Mouse (Mus musculus) fat pad, adult 2 months (tissue): ENCODE data around the gene Nrxn3.

ENCODE experiments used
- DNase-seq: peaks from one replicate; pipeline ENCODE4 v3.0.0-alpha.2; 2011; ENCODE audit warnings: low read depth, low spot score; ENCODE audit errors: extremely low read depth

Nrxn3 gene

DNA sequence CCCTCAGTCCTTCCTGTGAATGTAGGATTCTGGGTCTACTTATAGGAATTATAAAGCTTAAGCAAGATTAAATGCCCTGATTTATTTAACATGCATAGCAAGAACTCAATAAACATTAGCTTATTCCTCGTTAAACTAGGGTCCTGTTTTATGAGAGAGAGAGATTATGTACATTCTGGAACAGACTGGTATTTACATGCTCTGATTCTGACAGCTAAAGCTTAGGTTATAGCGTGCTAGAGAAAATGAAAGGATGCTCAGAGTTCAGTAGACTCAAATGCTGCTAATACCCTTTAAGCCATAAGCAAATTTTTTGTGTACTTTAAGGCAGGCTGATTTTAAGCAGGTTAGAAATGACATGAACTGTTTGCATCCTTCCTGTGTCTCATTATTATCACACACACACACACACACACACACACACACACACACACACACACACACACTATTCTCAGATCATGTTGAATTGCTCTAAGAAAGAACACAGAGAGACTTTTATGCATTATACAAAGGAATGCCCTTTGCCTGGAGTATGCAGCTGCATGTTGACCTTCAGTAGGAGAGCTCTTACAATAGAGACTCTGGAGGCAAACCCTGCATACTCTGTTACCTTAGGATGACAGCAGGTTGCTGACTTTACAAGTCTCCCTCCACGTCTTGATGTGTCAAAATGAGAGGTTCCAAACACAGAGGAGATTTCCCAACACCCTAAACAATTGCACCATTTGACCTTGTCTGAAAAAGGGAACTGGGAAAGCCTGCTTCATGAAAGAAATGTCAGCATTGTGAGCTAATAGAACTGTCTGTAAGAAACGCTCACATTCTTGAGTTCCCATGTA, 568.3 kb downstream of the Nrxn3 start:
- DNase-seq, result no peak

DNA sequence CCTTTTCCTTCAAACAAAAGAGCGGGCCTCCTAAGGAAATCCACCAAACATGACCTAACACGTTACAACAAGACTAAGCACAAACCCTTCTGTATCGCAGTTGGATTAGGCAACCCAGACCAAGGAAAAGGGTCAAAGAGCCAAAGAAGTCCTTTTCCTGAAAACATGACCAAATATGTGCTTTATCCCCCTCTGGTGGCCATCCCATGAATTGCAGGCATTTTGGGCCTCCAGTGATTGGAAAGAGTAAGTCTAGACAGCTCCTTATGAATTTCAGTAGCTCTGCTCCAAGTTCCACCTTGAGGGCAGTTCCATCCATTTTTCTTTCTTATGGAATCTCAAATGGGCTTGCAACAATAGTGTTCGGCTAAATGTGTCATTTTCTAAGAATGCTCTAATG, 579.3 kb downstream of the Nrxn3 start:
- DNase-seq, result no peak

DNA sequence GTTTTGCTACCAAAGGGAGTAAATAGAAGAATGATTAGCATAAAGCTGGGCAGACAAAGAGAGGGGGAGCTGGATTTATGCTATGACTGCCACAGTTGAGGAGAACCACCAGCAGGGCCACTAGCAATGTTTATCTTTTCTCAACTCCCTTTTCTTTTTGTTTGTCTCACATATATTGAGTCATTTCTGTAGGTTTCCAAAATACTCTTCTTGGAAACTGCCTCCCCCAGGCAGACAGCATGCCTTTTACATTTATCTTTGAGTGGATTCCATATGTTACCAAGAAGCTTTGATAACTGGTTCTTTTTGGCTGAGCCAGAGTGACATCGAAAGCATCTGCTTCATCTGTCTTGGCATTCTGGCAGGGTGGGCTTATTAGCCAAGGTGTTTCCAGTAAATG, 587.5 kb downstream of the Nrxn3 start:
- DNase-seq, result no peak

DNA sequence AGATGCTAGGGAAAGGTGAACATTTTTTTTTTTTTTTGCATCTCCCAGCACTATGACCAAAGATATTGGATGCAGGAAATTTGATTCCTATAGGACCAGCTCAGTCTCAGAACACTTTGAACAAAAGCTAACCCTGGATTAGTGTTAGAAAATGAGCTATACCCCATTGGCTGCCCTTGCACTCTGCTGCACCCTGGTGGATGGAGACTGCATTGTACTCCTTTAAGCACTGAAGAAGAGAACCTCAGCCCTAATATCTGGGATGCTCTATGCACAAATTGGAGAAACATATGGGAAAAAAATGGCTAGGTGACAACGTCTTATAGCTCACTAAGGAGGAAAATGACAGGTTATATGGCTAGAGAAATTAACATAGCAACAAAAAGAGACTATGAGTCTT, 589.9 kb downstream of the Nrxn3 start:
- no peak for DNase-seq

DNA sequence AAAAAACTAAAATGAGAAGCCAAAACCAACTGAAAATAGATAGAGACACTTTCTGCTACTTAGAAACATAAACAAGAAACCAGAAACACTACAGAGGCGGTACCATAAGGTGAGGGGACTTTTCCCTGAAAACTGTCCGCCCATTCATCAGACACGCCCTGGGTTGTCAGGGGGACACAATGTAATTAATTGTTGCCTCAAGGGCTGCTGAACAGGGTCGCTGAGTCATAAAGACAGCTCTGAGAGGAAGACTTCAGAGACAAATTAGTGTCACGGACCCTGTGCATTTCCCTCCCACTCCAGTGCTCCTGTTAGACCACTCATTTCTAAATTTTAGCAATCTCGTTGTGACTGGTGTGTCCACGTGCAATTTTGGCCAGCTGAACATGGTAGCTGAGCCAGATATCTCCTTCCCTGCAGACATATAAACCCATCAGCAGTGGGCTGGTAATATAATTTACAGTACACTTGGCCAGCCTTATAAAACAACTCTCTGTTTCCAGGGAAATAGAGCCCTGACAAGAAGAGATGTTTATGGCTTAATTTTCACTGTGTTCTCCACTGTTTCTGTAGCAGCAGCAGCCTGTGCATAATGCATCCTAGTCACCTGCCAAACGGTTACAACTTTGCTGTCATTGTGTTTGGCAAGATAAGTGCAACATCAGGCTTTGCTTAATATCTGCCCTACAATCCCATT, 603.3 kb downstream of the Nrxn3 start:
- DNase-seq, result no peak

DNA sequence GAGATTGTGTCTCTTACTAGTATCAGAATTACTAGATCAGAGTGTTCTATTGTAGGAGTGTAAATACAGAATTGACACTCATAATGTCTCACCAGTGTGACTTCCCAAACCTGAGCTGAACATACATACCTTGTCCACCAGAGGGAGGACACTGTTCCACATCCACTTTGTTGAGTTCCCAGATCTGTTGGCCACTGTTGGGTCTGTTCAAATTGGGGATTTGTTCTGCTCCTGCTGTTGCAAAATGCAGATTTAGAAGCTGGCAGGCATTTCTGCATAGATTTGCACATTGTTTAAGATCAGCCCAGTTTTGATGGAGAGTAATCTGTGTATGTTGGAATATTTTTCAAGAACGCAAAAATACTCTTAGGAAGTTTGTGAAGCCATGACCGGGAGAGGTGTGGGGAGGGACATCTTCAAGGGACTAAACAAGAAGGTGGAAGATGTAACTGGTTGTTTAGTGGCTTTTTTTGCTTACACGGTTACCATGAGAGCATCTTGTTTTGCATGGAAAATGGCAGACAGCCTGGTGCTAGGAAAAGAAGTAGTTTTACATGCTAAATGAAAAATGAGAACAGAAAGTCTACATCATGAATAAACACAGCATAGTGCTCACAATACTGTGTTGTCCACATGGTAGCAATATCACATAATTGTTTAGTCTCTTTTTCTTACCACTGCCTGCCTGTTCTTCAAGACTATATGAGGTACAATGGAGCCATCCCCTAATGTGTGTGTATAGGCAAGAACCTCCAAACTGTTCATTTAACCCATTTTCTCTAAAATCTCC, 609.0 kb downstream of the Nrxn3 start:
- no peak for DNase-seq

DNA sequence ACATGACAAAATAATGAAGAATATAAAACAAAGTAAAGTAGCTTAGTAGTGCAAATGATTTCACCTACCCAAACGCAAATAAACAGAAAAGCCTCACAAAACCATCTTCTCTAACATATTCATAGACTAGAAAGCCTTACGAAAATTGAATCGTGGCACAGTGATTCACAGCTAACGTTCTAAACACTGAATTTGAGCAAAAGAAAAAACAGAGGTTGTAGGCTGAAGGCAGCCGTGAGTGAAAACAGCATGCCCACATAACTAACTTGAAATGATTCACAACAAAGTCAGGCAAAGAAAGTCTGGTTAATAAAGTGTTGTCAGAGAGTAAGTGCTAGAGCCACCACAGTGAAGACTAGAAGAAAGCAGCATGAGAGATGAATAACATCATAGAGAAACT, 610.8 kb downstream of the Nrxn3 start:
- no peak for DNase-seq

DNA sequence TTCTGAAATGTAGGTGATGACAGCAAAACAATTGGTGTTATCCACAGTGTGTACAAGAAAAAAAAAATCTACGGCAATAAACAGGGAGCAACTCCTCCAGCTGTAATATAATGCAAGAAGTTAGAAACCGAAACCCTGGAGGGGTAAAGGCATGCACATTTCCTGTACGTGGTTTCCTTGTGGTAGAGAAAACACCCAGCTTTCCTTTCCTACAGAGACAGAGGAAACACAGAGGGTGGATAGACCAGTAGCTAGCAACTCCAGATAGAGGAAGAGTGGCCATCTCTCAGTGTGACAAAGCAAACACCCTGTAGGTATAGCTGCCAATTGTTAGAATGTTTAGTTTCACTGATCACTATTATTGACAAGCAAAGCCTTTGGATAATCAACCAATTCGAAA, 642.2 kb downstream of the Nrxn3 start:
- DNase-seq, result no peak

DNA sequence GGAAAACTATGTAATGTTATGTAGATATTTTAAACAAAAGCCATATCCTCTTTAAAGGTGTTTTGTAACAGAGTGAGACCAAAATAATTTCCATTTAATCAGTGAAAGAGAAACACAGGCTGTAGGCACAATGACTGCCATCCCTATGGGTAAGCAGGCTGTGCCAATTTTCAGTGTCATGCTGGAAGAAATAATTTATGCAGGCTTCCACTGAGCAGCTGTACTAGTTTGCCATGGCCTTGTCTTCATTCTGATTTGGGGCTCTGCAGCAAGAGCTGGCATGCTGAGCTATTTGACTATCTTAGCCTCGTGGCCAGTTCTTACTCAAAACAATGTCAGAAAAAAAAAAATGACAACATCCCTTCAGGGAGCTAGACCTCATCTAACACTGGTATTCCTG, 647.3 kb downstream of the Nrxn3 start:
- no peak for DNase-seq

DNA sequence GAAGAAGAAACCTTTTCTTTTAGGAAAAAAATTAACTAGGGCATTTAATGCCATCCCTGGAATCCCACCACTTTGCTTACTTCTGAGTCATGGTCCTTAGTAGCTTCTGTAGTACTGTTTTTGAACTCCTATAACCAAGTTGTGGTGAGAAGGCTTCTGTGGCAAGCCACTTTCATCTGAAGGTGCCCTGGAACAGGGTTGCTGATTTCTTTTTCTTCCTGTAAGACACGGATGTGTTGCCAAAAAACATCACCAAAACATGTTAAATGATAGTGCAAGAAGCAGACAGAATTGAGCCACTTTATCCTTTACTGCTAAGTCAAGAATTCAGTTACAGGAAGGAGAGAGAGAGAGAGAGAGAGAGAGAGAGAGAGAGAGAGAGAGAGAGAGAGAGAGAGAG, 653.9 kb downstream of the Nrxn3 start:
- no peak for DNase-seq

DNA sequence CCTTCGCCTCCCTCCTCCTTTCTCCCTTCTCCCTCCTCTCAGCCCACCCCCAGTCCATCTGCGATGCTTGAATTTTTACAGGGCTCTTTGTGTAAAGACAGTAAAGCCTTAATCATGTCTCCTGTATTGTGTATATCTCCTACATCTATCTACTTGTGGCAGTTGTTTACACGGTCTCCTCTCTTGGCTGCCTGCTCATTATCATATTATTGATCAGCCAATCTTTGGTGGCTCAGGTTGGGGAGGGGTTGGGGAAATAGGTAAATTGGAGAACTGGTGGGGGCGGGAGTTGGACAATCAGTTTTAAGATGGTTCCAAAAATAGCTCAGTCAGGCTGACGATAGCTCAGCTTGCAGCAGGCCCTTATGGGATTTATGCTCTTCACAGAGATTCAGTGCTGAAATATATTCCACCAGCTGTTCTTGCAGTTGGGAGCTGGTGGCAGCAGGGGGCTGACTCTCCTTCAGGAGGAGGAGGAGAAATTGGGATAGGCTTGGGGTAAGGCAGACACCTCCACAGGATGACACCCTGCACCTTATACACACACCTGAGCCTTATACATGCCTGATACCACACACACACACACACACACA, 654.5 kb downstream of the Nrxn3 start:
- DNase-seq, result no peak

DNA sequence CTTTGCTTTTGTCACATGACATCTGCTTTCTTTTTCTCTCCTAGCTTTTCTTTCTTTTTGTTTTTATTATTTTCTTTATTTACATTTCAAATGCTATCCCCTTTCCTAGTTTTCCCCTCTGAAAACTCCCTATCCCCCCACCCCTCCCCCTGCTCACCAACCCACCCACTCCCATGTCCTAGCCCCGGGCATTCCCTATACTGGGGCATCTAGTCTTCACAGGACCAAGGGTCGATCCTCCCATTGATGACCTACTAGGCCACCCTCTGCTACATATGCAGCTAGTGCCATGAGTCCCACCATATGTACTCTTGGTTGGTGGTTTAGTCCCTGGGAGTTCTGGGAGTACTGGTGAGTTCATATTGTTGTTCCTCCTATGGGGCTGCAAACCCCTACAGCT, 655.0 kb downstream of the Nrxn3 start:
- no peak for DNase-seq

DNA sequence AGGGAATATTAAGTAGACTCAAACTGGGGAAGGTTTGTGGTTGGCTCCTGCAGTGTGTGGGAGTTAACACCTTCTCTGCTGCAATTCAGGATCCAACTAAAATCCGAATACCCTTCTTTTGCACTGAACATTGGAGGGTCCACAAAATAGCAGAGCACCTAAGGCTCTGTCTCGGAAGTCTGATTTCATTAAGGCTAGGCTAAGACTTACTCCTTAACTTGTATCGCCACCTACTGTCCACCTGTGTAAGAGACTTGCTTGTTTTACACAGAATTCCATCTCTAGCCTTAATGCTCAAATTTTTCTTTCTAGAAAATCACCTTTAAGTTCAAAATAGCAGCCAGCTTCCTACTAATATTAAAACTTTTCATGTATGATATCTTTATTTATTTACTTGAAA, 660.6 kb downstream of the Nrxn3 start:
- DNase-seq, result no peak

DNA sequence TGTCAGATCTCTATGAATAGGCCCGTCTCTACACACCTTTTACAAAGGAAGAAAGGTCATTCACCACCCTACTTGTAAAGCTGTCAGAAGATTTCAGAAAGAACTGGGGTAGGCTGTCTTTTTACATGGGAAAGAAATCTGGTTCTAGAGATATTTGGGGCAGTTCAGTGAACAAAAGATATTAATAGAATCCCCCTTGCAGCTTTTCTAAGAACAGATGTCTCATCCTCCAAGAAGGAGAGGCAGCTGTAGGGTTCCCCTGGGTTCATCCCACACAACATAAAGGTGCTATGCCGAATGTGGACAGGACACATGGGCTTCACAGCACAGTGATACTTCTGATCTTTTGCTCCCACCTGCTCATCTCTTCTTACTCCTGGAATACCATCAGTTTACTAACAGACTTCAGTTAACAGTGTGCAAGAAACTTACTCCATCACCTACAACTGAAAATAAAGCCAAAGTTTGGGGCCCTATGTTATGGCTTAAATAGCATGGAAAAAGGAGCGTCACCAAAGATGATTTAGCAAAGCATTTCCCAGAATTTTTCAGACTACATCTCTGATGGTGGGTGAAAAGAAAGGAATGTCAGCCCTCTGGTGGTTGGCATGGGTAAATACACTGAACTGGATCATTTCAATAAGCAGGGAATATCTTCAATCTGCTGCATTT, 672.6 kb downstream of the Nrxn3 start:
- DNase-seq, result no peak

DNA sequence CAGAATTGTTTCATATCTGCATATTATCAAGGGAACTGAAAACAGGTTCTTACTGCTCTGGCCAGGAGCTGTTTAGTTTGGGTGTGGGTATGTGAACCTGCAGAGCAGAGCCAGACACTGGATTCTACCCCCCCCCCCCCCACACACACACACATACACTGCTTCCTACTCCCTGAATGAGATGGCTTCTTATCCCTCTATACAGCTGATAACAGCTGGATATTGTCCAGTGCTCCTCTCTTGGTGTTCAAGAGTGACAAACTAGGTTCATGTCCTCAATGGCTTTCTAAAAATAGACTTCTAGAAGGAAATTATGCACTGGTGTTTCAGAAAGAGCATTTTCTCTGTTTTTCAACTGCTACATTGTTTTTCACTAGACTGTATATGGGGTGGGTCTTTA, 713.8 kb downstream of the Nrxn3 start:
- no peak for DNase-seq

DNA sequence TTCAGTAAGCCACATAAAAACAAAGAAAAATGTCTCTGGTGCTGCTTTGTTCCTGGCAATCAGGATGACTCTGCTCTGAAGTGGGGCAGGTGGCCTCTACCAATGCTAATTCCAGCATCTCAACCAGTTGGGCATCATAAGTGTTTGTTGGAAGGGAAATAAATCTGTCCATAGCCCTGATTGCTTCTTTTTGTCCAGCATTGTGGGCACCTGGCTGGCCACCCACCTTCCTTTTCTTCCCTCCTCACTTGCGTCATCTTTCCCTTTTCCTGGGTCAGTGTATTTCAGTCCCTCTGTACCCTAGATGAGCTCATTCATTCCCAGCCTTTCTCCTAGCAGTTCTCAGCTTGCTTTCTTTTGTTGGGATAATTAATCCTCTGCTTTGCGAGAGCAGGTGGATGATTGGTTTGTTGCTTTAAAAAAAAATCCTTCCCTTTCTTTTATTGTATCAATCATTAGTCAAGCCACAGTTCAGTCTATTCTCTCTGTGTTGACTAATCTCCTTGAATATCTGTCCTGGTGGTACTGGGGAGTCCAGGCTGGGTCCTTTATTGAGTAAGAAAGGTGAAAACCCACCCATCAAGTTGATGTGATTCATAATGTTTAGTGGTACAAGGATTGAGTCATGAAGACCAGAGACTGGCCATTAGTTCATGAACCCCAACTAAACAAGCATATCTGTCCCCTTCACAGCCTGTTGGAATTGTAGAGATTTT, 719.8 kb downstream of the Nrxn3 start:
- no peak for DNase-seq

DNA sequence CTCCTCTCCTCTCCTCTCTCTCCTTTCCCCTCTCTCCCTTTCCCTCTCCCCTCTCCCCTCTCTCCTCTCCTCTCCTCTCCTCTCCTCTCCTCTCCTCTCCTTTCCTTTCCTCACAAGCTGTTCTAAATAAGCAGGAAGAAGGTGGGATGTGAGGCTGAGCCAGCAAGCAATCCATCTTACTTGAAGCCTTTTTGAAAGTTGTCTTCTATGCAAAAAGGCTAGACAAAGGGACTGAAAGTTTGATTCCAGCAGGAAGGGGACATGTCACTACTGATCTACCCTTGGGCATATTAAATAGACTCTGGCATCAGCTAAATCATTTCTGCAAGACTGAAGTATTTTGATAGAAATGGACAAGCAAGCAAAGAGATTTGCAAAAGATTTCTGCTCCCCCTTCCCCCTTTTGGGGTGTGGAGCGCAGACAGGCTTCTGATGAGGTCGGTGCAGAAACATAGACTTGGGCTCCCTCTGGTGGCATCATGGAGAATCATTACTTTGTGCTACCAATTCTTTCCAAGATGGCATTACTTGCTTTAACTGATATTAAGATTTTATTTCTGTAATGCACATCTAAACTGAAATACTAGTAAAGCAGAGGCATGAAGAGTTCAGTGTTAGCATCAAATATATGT, 728.1 kb downstream of the Nrxn3 start:
- DNase-seq, result no peak

DNA sequence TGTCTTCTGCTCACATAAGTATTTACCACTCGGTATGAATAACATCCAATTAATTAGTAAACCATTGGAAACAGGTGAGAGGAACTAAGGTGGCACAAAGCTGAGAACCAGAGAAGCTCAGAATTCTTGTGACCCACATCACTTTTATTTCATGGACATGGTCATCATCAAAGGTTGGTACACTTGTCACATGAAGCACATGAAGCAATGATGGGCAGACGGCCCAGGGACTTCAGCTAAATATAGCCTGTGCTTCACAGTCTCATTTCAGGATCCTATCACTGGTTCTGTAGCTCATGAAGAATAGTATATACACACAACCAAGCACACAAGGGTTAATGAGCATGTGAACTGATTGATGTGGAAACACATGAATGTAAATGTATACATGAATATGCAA, 747.5 kb downstream of the Nrxn3 start:
- no peak for DNase-seq

DNA sequence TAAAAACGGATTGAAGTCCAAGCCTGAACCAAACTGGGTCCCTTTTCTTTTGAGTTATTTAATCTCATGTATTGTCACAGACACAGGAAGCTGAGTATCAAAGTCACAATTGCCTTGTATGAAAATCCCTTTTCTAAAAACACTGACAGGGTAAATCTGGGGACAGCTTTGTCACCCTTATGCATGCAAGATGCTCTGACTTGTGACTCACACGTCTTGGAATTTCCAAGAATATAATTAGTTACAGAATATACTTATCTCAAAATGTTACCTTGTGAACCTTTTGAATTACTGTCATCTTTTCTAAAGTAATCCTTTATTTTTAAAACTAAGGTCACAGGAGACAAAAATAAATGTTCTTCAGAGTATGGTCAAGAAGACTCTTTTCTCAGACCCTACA, 748.6 kb downstream of the Nrxn3 start:
- DNase-seq, result no peak

DNA sequence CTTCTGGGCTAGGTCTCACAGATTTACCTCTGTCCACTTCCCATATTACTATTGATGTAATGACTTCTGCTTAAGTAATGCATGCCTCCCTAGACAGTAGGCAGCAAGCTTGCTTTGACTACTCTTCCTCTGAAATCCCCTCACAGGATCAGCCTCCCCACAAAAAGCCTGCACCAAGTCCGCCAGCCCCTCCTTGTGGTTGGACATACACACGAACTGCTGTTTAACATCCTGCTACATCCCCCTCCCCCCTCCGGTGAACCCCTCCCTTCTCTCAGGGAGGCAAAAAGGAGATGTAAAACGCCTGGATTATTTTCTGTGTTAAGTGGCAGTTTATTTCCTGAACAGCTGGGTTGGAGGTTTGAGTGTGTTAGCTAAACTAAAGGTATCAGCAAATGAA, 749.2 kb downstream of the Nrxn3 start:
- no peak for DNase-seq
